Mouse (Mus musculus) brain, embryonic 14.5 days (tissue): ENCODE data around the gene Lsamp.

Experiments used
- CTCF ChIP-seq: fragments of 200-500 bp; IDR thresholded peaks from 2 replicates; pipeline ENCODE4 v1.5.1; 2012; ENCODE audit warnings: inconsistent platforms, mild to moderate bottlenecking, moderate library complexity, borderline replicate concordance; ENCODE audit not compliant: insufficient read depth, insufficient read length; ENCODE audit errors: extremely low read depth
- POLR2A ChIP-seq: fragments of 200-500 bp; IDR thresholded peaks from 2 replicates; pipeline ENCODE4 v1.6.1; 2012; ENCODE audit warnings: mild to moderate bottlenecking, inconsistent platforms, borderline replicate concordance; ENCODE audit not compliant: poor library complexity, insufficient read depth, insufficient read length, severe bottlenecking; ENCODE audit errors: extremely low read depth

DNA sequence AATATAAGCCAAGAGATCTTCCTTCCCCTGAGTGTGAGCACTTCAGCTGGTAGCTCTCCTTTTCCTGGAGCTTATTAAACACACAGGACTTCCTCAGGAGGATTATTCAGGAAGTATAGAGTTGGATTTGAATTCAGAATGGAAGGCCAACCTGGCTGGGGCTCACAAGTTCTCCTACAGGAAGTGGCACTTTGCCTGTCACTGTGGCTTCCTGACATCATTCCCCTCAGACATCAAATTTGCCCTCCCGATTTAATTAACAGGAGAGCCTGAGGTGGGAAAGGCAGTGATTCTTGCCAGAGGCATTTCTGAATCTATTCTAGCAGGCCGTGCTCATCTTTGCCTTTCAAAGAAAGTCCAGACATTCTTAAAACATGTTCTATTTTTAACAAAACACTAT, 2097.4 kb downstream of the Lsamp start:
- TF ChIP-seq CTCF: no peak
- no peak for TF ChIP-seq POLR2A
